Comparison of ENCODE assay signal across 9 mouse cellular contexts in genomic region chr11:30222636-30223035, GRCm38 (mm10). TPM values are rescaled to one million over a fixed set of nuclear protein-coding genes. Genes with fewer than 3 reads are reported as not detected.
A peak's percentile ranks its signal among the peaks of the same experiment; 100 is the strongest.
DNase-seq lines count a peak whose midpoint lies in the region; ATAC-seq and TF ChIP-seq lines count a peak whose summit lies in the region.
"Had no signal": no experiment of that assay in that cellular context is flagged by ENCODE, and none has a peak within 500 bp of the region (broad histone marks: within the 10 kb centered on the region; RNA-seq: fewer than 3 reads in every experiment).

No protein-coding gene starts in this region.

- H3K9me3 ChIP-seq in intestine, embryonic 15.5 days: no peaks in the 10 kb centered on the region
- H3K9me3 ChIP-seq: megakaryocyte, embryonic 14.5 days had no signal

- TF ChIP-seq CTCF in gastrocnemius, adult 2 months (IDR thresholded peaks at IDR 0.05): peak; percentile 71
- TF ChIP-seq CTCF in testis, adult 2 months (IDR thresholded peaks at IDR 0.05; ENCODE audit: control insufficient read depth, insufficient read depth, insufficient replicate concordance, low read depth, low read length): peak; percentile 12; the same call in 1 of the 2 replicates

- H3K9ac ChIP-seq in intestine, embryonic 15.5 days: no peak overlapping the region

- H3K36me3 ChIP-seq in testis, adult 2 months (ENCODE audit: control insufficient read depth, insufficient read depth, low read length): no peaks in the 10 kb centered on the region
- no peaks in the 10 kb centered on the region for H3K36me3 ChIP-seq in intestine, embryonic 15.5 days

- WGBS in intestine, embryonic 15.5 days: 45% methylated on average over 2 of the region's 2 CpGs

- peak; percentile 86 for ATAC-seq in intestine, embryonic 15.5 days

- H3K4me2 ChIP-seq in intestine, embryonic 15.5 days (replicated peaks): no peak overlapping the region

- H3K4me1 ChIP-seq in testis, adult 2 months (ENCODE audit: control insufficient read depth, insufficient read depth, low read length): no peaks in the 10 kb centered on the region
- 0 out of 2 replicates have a peak, but pooled peaks cover 3% of the 10 kb centered on the region for H3K4me1 ChIP-seq in intestine, embryonic 15.5 days (replicated peaks)

- no peaks in the 10 kb centered on the region for H3K27me3 ChIP-seq in testis, adult 2 months (ENCODE audit: control insufficient read depth, insufficient read depth, low read length)
- H3K27me3 ChIP-seq in intestine, embryonic 15.5 days (replicated peaks): no peaks in the 10 kb centered on the region

- DNase-seq in gastrocnemius, adult 2 months: no peak
- no peak for DNase-seq in gastrocnemius, postnatal 4 days (ENCODE audit: low spot score in 2 of 2)
- DNase-seq in testis, postnatal 14 days (ENCODE audit: low spot score): no peak
- DNase-seq in thymus, postnatal 14 days: peak; percentile 58
- DNase-seq in layer of hippocampus, adult 9-10 months (ENCODE audit: low spot score): no peak
- DNase-seq in left cerebral cortex, postnatal 36 days (ENCODE audit: low spot score in 2 of 2): no peak

- no peak overlapping the region for H3K4me3 ChIP-seq in gastrocnemius, adult 2 months
- no peak overlapping the region for H3K4me3 ChIP-seq in testis, adult 2 months (ENCODE audit: control insufficient read depth, low read depth, low read length)
- H3K4me3 ChIP-seq in intestine, embryonic 15.5 days (replicated peaks): no peak overlapping the region
- H3K4me3 ChIP-seq: megakaryocyte, embryonic 14.5 days had no signal

- no peak for TF ChIP-seq POLR2A in testis, adult 2 months (IDR thresholded peaks at IDR 0.05; ENCODE audit: control insufficient read depth, low read depth, low read length)

- intact Hi-C loops in gastrocnemius, adult 2 months (cut with DNase I): loop anchor here (5.0 kb wide), 1 partner anchor 70 kb away; no protein-coding TSS in a partner anchor
- intact Hi-C loops in left cerebral cortex, postnatal 36 days (cut with DNase I): no loop called here

- no peak overlapping the region for H3K27ac ChIP-seq in gastrocnemius, adult 2 months
- no peak overlapping the region for H3K27ac ChIP-seq in testis, adult 2 months (ENCODE audit: control insufficient read depth, insufficient read depth, low read depth, low read length)
- H3K27ac ChIP-seq in intestine, embryonic 15.5 days: no peak overlapping the region

RNA-seq across cellular contexts. Expression of gene Sptbn1, which starts 45.3 kb away (rescaled TPM):
- 100 to 1,000 TPM; 112 to 141 TPM for total RNA-seq in gastrocnemius, adult 2 months (2021)
- 100 to 1,000 TPM; 233 to 240 TPM for total RNA-seq in gastrocnemius, postnatal 4 days (2021)
- polyA plus RNA-seq in testis, adult 2 months (2012; rRNA removed): 18.3 and 21.8 TPM in 2 replicates
- polyA plus RNA-seq in intestine, embryonic 15.5 days (2015; fragmentation: Nextera tagmentation; extraction: Ambion mirVana): 117 and 118 TPM in 2 replicates
- total RNA-seq in left cerebral cortex, postnatal 36 days (2021): 100 to 1,000 TPM; 587 to 631 TPM
